Mouse (Mus musculus): ENCODE measurements around the gene Slc30a9. TPM values are rescaled to one million over a fixed set of nuclear protein-coding genes. Genes with fewer than 3 reads are reported as not detected.

The Slc30a9 gene
- total RNA-seq, 2 experiments from 2014 or later, result 139 to 149 TPM

DNA sequence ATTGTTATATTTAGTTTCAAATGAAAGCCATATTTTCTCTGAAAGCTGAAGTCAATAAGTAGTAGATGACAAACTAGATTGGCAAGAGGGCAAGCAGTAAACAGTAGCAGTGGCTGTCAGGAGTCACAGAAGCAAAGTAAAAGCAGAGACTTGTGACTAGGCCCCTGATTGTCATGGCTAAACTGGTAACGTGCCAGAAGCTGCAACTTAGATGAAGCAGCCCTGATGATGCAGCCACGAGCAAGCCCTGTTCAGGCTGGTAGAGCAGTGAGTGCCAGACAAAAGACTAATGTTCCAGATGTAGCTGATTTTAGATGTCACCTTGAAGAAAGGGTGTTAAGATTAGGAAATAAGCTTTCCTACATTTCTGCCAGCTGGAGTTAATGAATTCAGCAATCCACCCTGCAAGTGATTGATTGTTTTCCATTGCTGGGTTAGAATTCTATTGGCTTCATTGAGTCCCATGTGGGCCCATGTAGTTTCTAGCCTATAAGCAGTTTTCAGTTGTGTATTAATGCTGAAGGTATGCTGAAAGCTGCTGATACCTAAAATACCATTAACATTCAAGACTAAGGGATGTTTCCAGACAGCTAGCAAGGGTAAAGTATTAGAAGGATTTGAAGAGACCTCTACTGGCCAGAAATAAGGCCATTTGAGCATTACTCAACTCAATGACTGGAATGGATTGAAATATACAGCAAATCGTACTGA lies 5.2 kb downstream of the Slc30a9 start:
- DNase-seq, result no peak
- intact Hi-C loops (cut with DNase I), result no loop called here

DNA sequence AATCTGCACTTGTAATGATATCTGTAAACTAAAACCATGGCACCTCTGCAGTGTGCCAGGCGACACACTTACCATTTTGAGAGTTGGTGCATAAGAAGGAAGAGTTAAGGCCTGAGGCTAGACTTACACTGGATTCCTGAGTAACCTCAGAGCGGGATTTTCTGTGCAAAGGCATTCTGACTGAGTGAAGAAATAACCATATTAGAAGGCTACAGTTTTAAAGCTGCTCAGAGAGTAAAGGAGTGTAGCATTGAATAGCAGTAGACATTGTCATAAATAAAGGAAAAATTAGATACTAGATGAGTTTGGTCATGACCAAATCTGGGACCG lies 5.7 kb downstream of the Slc30a9 start:
- intact Hi-C loops (cut with DNase I), result no loop called here

DNA sequence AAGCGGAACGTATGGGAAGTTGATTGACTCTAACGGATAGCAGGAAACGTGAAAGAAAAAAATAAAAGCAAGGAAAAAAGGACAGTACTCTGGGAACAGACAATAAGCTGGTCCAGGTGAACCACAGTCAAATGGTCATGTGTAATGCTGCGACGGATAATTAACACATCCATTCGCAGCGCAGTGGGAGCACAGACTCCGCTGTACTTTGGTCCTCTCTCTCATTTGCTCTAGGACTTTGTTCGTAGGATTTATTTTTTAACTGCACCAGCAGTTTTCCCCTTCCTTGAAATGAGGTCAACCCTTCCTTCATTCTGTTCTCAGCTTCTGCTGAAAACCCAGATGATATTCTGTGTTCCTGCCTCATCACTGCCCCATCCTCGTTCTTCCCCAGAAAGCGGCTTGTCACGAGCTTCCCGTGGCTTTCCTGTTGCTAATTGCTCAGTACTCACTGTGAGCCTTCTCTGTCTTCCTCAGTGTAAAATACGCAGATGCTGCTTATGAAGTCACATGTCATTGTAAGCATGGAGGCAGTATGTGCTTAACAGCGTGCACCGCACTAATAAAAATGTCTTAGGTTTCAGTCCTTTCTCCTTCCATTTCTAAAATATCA lies 15.0 kb downstream of the Slc30a9 start:
- intact Hi-C loops (cut with DNase I), result no loop called here
- no peak for DNase-seq

More for the DNA sequence above, 5.7 kb downstream of the Slc30a9 start:
- no peak for DNase-seq

DNA sequence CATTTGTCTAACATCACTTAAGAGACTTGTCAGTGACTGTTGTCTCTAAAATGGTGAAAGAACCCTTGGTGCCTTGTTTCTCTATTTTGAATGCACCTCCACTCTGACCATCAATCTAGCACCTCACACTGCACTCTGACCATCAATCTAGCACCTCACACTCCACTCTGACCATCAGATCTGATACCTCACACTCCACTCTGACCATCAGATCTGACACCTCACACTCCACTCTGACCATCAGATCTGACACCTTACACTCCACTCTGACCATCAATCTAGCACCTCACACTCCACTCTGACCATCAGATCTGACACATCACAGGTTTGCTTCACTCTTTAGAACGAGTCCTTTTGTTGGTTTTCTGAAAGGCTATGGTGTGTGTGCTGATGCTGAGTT lies 17.3 kb downstream of the Slc30a9 start:
- no peak for DNase-seq
- intact Hi-C loops (cut with DNase I), result no loop called here

- no peak for DNase-seq
- intact Hi-C loops (cut with DNase I), result no loop called here
These were observed 34.1 kb downstream of the Slc30a9 start for GRCm38 (mm10) chr5:67340811-67341210.

DNA sequence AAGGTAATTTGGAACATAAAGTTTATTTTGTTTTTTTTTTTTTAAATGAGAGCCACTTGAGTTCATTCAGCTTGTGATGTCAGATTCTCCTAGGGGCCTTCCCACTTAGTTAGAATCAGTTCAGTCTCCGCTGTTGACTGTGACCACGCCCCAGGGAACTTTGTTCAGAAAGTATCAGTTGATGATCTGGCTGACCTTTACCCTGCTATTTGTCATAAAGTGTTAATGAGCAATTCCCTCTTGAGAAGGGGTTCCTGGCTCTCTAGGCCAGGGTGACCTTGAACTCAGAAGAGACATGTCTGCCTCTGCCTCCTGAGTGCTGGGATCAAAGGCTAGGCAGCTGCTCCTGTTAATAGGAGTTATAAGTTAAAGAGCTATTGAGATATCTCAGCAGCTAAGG lies 40.3 kb downstream of the Slc30a9 start:
- no peak for DNase-seq
- intact Hi-C loops (cut with DNase I), result no loop called here

DNA sequence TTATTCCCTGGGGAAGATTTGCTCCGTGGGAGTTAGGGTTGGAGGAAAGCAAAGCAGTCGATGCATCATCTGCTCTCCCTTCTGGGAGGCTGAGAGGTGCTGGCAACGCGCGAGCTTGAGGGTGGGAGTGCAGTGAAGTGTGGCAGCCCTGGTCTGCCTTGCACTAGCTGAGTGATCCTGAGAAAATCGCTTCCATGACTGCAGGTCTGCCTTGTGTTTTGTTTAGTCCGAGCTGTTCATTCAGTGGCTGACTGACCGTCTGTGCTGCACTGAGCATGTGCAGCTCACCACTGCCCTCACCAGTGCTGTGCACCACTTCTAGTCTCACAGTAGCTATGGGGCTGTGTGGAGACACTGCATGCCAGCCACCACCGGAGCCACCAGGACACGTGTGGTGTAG lies 42.2 kb downstream of the Slc30a9 start:
- DNase-seq, result no peak
- intact Hi-C loops (cut with DNase I), result no loop called here

DNA sequence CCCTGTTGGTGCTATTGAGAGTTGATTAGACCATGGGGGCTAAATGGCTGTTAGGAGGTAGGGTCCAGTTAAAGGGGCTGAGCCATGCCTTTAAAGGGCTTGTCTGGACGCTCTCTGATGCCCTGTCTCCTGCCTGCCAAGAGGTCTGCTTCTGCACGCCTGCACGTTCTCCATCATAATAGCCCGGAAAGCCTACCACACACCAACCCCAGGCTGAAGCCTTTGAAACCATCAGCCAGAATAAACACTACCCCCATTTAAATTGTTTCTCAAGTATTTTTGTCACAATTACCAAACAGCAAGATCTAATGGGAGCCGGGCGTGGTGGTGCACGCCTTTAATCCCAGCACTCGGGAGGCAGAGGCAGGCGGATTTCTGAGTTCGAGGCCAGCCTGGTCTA lies 55.6 kb downstream of the Slc30a9 start:
- no peak for DNase-seq
- intact Hi-C loops (cut with DNase I), result no loop called here

GRCm38 (mm10) chr5:67362931-67363330 lies 56.2 kb downstream of the Slc30a9 start:
- no peak for DNase-seq
- intact Hi-C loops (cut with DNase I), result no loop called here

DNA sequence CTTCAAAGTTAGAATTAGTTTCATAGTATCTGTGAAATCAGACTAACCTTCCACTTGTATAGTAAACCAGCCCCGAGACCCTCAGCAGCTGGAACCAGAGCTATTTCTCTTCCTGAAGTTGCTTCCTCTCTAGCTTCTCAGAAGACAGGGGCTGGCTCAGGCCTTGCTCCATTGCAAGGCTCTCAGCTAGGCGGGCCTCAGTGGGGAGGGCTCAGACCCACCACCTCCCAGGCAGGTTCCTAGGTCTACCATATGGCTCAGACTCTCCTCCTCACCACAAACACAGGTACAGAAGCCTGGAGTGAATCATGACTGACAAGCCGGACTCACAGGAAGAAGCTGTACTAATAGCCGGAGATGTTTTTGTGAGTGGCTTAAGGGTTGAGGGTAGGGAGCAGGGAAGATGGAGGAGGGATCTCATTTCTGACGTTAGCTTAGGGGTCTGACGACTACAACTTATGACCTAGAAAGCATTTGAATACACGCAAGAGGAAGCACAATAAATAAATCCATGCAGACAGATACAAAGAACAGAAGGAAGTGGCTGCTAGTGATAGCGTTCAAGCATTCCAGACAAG lies 70.4 kb downstream of the Slc30a9 start:
- no peak for DNase-seq
- intact Hi-C loops (cut with DNase I), result no loop called here

GRCm38 (mm10) chr5:67381690-67382089 lies 74.9 kb downstream of the Slc30a9 start:
- intact Hi-C loops (cut with DNase I), result no loop called here
- DNase-seq, result no peak

- intact Hi-C loops (cut with DNase I), result no loop called here
- DNase-seq, result no peak
These were observed 75.8 kb downstream of the Slc30a9 start for GRCm38 (mm10) chr5:67382556-67382955.

DNA sequence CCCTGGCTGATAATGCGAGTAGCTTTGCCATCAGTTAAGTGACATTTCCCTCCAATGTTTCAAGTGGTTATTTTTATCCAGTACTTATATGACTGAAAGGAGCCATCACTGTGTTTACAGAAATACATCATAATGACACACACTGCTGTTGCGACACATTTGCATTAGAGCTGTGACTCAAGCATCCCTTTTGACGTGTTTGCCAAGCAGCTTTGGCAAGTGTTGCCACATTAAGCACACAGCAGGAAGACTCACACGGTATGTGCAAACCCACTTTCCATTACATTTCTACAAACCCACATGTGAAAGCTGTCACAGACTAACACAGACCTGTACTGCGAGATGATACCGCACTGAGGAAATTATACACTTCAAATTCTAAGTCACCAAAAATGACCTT lies 87.2 kb downstream of the Slc30a9 start:
- DNase-seq, result no peak
- intact Hi-C loops (cut with DNase I), result no loop called here

GRCm38 (mm10) chr5:67395211-67395851 lies 88.6 kb downstream of the Slc30a9 start:
- no peak for DNase-seq
- intact Hi-C loops (cut with DNase I), result no loop called here

- no peak for DNase-seq
- intact Hi-C loops (cut with DNase I), result no loop called here
These were observed 90.4 kb downstream of the Slc30a9 start for GRCm38 (mm10) chr5:67397186-67397585.

DNA sequence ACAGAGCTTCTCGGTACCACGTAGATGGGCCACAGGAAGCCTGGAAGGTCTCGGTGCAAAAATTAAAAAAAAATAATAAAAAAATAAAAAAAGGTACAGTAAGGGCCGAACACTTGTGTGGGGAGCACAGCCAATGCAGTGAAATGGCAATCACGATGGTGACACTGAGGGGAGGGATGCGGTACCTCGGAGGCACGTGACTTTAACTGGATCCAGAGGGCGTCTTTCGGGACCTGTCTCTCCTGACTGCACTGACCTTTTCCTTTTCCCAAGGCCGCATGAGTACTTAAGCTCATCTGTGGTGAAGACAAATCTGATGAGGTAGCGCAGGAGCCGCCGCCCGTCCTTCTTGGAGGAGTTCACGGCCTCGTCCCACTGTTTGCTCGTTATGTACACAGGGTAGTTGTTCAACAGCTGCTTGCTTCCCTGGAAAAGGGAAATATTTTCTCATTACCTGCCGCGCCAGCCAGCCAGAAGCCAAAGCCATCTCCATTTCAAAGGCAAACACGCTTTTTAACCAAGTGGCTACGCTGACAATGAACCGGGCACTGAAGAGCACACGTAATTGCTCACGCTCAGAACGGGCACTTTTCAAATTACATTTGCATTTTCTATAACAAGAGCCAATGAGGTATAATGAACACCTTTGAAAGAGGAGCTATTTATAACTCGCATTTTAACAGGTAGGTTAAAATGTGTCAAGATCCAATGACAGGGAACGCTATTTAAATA lies 93.3 kb downstream of the Slc30a9 start:
- intact Hi-C loops (cut with DNase I), result no loop called here
- DNase-seq, result no peak

DNA sequence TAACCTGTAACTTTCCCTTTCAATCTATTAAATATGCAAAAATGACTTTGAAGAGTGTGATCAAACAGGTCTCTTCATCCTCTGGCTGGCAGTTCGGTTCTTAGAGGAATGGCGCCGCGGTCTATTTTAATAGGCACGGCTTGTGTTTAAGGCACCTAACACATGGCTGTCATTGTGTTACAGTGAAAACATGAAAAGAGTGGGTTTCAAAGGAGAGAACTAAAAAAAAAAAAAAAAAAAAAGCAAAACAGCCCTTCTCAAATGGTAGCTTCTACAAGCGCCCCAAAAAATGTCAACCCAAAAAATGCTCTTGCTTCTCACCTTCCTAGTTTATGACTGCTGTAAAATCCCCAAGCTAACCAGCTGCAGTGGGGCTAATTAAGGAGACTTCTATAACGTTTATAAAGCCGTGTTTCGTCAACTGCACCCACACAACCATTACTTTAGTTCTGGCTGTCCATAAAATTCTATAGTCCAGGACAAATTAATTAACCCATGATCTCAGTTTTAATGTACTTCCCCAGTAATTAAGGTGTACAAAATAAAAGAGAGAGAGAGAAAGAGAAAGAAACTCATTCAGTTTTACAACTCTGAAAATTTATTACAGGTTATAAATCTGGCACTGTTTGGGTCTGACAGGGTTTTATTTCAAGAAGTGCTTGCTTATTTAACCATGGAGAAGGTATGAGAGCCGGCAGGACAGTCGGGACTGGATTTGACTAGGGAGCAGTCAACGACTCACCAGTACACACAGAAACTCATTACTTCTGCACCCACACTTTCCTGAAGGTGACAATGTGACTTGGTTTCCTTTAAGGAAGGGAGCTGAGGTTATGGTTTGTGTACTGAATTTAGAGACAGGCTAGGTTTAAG lies 94.1 kb downstream of the Slc30a9 start:
- no peak for DNase-seq
- intact Hi-C loops (cut with DNase I), result no loop called here

DNA sequence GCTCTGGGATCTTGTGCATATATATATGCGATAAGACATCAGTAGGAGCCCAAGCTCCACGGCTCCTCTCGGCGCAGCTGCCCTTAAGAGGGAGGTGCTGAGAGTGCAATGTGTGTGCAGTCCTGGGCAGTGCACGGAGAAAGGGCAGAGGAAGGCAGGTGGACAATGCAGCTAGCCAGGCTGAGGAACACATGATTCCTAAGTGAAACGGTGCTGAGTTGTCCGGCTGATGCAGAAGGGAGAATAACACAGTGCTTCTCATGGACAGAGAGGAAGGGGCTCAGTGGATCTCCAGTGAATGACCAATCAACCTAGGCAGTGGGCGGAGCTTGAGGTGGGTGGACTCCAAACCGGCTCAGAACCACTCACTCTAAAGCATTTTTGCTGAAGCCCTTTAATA lies 94.9 kb downstream of the Slc30a9 start:
- no peak for DNase-seq
- intact Hi-C loops (cut with DNase I), result no loop called here

DNA sequence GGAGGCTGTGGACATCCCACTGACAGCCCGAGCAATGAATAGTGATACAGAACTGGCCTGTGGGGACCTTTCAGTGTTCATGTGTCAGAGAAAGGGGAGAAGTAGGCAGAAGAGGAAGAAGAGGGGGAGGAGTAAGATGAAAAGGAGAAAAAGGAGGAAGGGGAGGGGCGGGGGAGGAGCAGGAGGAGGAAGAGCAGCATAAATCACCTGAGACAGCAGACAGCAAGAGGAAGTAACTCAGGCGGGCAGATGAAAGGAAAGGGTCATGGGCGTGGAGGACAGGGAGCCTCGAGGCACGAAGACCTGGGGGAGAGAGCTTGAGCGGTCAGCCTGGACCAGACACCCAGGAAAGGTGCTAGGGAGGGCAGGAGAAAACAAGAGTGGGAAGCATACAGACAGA lies 97.6 kb downstream of the Slc30a9 start:
- no peak for DNase-seq
- intact Hi-C loops (cut with DNase I), result no loop called here

DNA sequence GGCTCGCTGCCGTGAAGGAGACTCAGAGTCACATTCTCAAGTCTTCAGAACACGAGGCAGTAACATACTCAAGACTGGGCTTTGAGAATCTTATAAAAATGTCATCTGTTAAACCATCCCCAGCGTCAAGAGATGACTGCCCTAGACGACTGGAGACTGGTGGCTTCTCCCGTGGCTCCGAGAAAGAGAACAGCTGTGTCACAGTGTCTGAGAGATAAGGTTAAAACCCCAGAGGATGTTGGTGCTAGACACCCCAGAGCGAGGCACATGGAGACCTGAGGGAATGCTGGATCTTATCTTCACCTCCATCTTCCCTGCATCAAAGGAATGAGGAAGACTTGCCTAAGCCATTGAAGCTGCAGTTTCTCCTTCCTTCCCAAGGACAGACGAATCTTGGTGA lies 98.2 kb downstream of the Slc30a9 start:
- DNase-seq, result no peak
- intact Hi-C loops (cut with DNase I), result no loop called here

All from left cerebral cortex, postnatal 4 days (tissue).